Mouse (Mus musculus) midbrain, embryonic 16.5 days (tissue): ENCODE measurements around the gene Igdcc3. TPM values are rescaled to one million over a fixed set of nuclear protein-coding genes. Genes with fewer than 3 reads are reported as not detected.

ENCODE experiments used
- ATAC-seq: fragments of 200-750 bp; cut with Nextera tagmentation; 2 replicates; pipeline ENCODE4 v1.8.0; 2017; ENCODE audit warnings: moderate TSS enrichment
- H3K27ac ChIP-seq: fragments of 300-500 bp; sonication (generic); 2 replicates; pipeline ENCODE4 v1.5.1; 2014; ENCODE audit warnings: mild to moderate bottlenecking, low read length, mixed read lengths
- H3K27me3 ChIP-seq: fragments of 300-500 bp; sonication (generic); 2 replicates; pipeline ENCODE4 v1.6.1; 2014; ENCODE audit warnings: low read depth, low read length, mixed read lengths; ENCODE audit not compliant: control insufficient read depth, insufficient read depth
- H3K36me3 ChIP-seq: fragments of 300-500 bp; sonication (generic); 2 replicates; pipeline ENCODE4 v1.6.1; 2014; ENCODE audit warnings: mild to moderate bottlenecking, low read length, moderate library complexity, mixed read lengths; ENCODE audit not compliant: control insufficient read depth, insufficient read depth
- H3K4me1 ChIP-seq: fragments of 300-500 bp; sonication (generic); 2 replicates; pipeline ENCODE4 v1.6.1; 2014; ENCODE audit warnings: mild to moderate bottlenecking, low read length, mixed read lengths; ENCODE audit not compliant: control insufficient read depth, insufficient read depth
- H3K4me2 ChIP-seq: fragments of 300-500 bp; sonication (generic); 2 replicates; pipeline ENCODE4 v1.6.1; 2014; ENCODE audit warnings: mild to moderate bottlenecking, low read length, mixed read lengths
- H3K4me3 ChIP-seq: fragments of 300-500 bp; sonication (generic); 2 replicates; pipeline ENCODE4 v1.5.1; 2014; ENCODE audit warnings: low read depth, mild to moderate bottlenecking, low read length, moderate library complexity, mixed read lengths
- H3K9ac ChIP-seq: fragments of 300-500 bp; sonication (generic); 2 replicates; pipeline ENCODE4 v1.6.1; 2014; ENCODE audit warnings: low read depth, low read length, mixed read lengths
- H3K9me3 ChIP-seq: fragments of 300-500 bp; sonication (generic); replicated peaks from 2 replicates; pipeline ENCODE4 v1.6.1; 2014; ENCODE audit warnings: mild to moderate bottlenecking, low read length, mixed read lengths; ENCODE audit not compliant: control insufficient read depth, poor library complexity, severe bottlenecking
- WGBS: fragments of 180-500 bp; shearing (Covaris S2); extraction: QIAGEN DNeasy Blood & Tissue Kit; methylation state at CpG from one replicate; pipeline ENCODE4 v1.1.7; 2014; 5-methylcytosine and 5-hydroxymethylcytosine counted together
- polyA plus RNA-seq: library from polyadenylated mRNA; unstranded; fragments of >200 nt; fragmentation: Nextera tagmentation; extraction: Ambion mirVana; gene quantifications from 2 replicates; pipeline ENCODE4 v1.2.1, GENCODE M21; 2015

Gene Igdcc3
- polyA plus RNA-seq, 1 experiment from 2014 or later: 8.7 TPM

DNA sequence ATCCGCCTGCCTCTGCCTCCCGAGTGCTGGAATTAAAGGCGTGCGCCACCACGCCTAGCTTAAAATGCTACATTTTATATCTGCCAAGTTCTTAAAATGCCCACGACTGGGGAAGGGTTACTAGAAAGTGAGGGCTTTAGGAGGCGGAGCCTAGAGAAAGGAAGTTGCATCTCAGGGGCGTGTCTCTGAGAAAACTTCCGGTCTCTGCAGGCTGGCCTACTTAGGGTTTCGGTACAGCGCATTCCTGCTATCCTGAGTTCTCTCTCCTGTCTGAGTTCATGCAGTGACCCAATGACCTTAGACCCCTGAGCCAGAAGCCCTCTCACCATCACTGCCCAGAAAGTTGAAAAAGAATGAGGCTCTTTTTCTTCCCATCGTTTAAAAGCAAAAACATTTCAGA, 52.2 kb downstream of the Igdcc3 start:
- Histone ChIP-seq H3K4me3 (no peak overlapping the region), H3K4me1 (peaks cover 17% of the 10 kb centered on the region), H3K9me3 (no peaks in the 10 kb centered on the region), H3K36me3 (no peaks in the 10 kb centered on the region), H3K27ac (no peak overlapping the region; the same call in 1 of the 2 replicates), H3K4me2 (no peak overlapping the region), H3K9ac (no peak overlapping the region), H3K27me3 (no peaks in the 10 kb centered on the region)
- WGBS: 69% methylated on average over 12 of the region's 12 CpGs
- ATAC-seq: no peak

DNA sequence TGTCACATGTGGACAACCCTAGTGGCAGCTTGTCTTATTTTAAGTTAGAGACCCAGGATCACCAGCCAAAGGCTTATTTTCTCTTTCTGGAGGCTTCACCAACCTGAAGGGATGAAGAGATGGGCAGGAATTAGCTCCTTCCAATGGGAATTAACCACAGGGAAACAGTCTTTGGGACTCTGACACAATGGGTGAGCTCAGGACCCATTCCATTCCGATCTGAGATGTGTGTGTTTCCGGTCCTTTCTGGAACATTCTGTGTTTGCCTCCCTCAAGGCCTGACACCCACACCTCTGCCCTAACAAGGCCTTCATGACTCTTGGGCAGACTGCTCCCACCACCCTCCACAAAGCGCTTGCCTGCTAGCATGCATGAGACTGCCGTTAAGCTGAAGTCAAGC, 54.1 kb downstream of the Igdcc3 start, which contains the start of gene Parp16:
Parp16 (plus strand) TSS at position 301 of the 400 bp plus-strand sequence.
- H3K4me2 ChIP-seq: no peak within 1 kb of the TSS; the same call in 1 of the 2 replicates
- H3K27me3 ChIP-seq: no peaks in the 10 kb centered on the region
- no peaks in the 10 kb centered on the region for H3K36me3 ChIP-seq
- peak within 1 kb of the TSS; percentile 63; the same call in 1 of the 2 replicates for H3K9ac ChIP-seq
- 79% methylated on average over 4 of the region's 4 CpGs for WGBS
- no peak for ATAC-seq
- H3K27ac ChIP-seq: peak within 1 kb of the TSS; percentile 75
- peaks cover 17% of the 10 kb centered on the region for H3K4me1 ChIP-seq
- no peak within 1 kb of the TSS for H3K4me3 ChIP-seq
- H3K9me3 ChIP-seq: no peaks in the 10 kb centered on the region

- Histone ChIP-seq H3K4me1 (peaks cover 19% of the 10 kb centered on the region), H3K36me3 (no peaks in the 10 kb centered on the region), H3K9ac (peak overlapping the region; percentile 46; the same call in 1 of the 2 replicates), H3K4me3 (no peak overlapping the region), H3K27me3 (no peaks in the 10 kb centered on the region), H3K9me3 (no peaks in the 10 kb centered on the region), H3K27ac (peak overlapping the region; percentile 75), H3K4me2 (no peak overlapping the region)
- ATAC-seq: peak; percentile 15; the same call in 1 of the 2 replicates
- 36% methylated on average over 8 of the region's 8 CpGs for WGBS
Observed at GRCm38 (mm10) chr9:65195621-65195981, 54.6 kb downstream of the Igdcc3 start.

DNA sequence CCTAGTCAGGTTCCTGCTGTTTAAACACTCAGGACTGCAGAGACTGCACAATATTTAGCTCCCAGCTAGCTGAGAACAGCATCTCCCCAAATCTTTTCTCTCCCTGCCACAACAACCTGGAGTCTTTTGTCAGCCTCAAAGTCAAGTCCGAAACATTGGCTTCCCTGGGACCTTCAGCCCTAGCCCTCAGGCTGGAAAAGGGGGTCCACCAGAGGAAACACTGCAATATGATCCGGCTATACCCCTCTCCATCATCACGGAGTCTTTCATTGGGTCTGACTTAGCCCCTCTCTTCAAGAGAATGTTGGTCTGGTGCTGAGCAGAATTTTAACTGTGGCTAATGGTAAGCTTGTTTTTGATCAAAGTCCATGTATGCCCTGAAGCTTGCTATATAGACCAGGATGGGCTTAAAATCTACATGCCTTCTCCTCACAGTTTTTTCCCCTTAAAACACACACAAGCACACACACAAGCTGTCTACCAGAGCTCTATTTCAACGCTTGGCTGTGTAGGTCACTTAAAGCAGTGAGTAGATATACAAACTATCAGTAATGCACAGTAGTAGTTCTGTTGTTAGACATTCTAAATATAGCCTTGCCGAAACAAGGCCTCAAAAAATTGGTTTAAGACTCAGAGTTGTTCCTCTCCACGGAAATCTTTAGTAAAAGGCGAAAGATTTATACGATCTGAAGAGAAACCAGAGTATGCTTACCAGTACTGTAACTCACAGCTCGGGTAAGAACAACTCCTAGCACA, 55.2 kb downstream of the Igdcc3 start:
- peak overlapping the region; percentile 63; the same call in 1 of the 2 replicates for H3K9ac ChIP-seq
- peak overlapping the region; percentile 18; the same call in 1 of the 2 replicates for H3K4me3 ChIP-seq
- H3K27me3 ChIP-seq: no peaks in the 10 kb centered on the region
- ATAC-seq: peak; percentile 79
- H3K36me3 ChIP-seq: no peaks in the 10 kb centered on the region
- H3K4me1 ChIP-seq: peaks cover 20% of the 10 kb centered on the region
- H3K4me2 ChIP-seq: peak overlapping the region; percentile 43
- H3K9me3 ChIP-seq: no peaks in the 10 kb centered on the region
- 8% methylated on average over 9 of the region's 9 CpGs for WGBS
- H3K27ac ChIP-seq: peak overlapping the region; percentile 75

GRCm38 (mm10) chr9:65196738-65197569, 56.0 kb downstream of the Igdcc3 start:
- Histone ChIP-seq H3K4me3 (peak overlapping the region; percentile 18), H3K27ac (peak overlapping the region; percentile 75), H3K27me3 (no peaks in the 10 kb centered on the region), H3K9me3 (no peaks in the 10 kb centered on the region), H3K9ac (peak overlapping the region; percentile 38; the same call in 1 of the 2 replicates), H3K36me3 (no peaks in the 10 kb centered on the region), H3K4me1 (peaks cover 16% of the 10 kb centered on the region), H3K4me2 (peak overlapping the region; percentile 43)
- peak; percentile 77 for ATAC-seq
- 19% methylated on average over 26 of the region's 26 CpGs for WGBS

- Histone ChIP-seq H3K4me1 (peaks cover 16% of the 10 kb centered on the region), H3K27ac (no peak overlapping the region), H3K9me3 (no peaks in the 10 kb centered on the region), H3K4me2 (no peak overlapping the region), H3K9ac (no peak overlapping the region), H3K4me3 (no peak overlapping the region), H3K27me3 (no peaks in the 10 kb centered on the region), H3K36me3 (no peaks in the 10 kb centered on the region)
- ATAC-seq: no peak
- 89% methylated on average over 6 of the region's 6 CpGs for WGBS
Observed at GRCm38 (mm10) chr9:65197826-65198225, 56.8 kb downstream of the Igdcc3 start.

DNA sequence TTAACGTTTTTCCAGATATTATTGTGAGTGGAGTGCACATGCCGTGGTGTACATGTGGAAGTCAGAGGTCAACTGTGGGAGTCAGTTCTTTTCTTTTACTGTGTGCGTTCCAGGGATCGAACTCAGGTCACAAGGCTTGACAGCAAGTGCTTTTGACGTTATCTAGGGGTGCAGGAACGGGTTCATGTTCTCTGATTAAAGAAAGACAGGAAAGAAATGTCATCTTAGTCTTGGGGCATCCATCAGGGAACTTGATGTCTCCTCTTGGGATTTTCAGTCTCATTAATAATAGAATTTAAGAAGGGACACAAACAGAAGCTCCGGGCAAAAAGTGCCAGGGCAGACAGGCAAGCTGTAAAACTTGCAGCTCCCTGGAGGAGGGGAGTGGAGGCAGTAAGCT, 58.7 kb downstream of the Igdcc3 start:
- no peak overlapping the region for H3K9ac ChIP-seq
- no peaks in the 10 kb centered on the region for H3K27me3 ChIP-seq
- no peaks in the 10 kb centered on the region for H3K36me3 ChIP-seq
- no peak for ATAC-seq
- H3K4me2 ChIP-seq: no peak overlapping the region
- no peaks in the 10 kb centered on the region for H3K9me3 ChIP-seq
- peaks cover 16% of the 10 kb centered on the region for H3K4me1 ChIP-seq
- H3K27ac ChIP-seq: peak overlapping the region; percentile 13; the same call in 1 of the 2 replicates
- WGBS: 61% methylated on average over 7 of the region's 7 CpGs
- no peak overlapping the region for H3K4me3 ChIP-seq

DNA sequence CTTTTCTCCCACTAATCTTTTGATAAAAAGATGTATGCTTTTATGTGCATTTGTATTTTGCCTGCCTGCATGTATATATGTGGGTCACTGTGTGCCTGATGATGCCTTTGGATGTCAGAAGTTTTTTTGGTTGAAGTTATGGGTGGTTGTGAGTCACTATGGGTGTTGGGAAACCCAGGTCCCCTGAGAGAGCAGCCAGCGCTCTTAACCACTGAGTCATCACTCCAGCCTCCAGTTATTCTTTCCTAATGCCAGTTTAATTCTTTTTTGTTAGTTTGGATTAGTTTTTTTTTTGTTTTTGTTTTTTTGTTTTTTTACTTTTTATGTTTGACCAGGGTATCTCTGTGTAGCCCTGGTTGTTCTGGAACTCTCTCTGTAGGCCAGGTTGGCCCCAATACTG, 59.6 kb downstream of the Igdcc3 start:
- no peak for ATAC-seq
- Histone ChIP-seq H3K9ac (0 out of 2 replicates have a peak overlapping the region, but pooled peaks have one; percentile 21), H3K4me1 (peaks cover 14% of the 10 kb centered on the region), H3K27ac (no peak overlapping the region), H3K27me3 (no peaks in the 10 kb centered on the region), H3K9me3 (no peaks in the 10 kb centered on the region), H3K36me3 (no peaks in the 10 kb centered on the region), H3K4me3 (no peak overlapping the region), H3K4me2 (no peak overlapping the region)
- WGBS: 67% methylated on average over 1 of the region's 1 CpGs

DNA sequence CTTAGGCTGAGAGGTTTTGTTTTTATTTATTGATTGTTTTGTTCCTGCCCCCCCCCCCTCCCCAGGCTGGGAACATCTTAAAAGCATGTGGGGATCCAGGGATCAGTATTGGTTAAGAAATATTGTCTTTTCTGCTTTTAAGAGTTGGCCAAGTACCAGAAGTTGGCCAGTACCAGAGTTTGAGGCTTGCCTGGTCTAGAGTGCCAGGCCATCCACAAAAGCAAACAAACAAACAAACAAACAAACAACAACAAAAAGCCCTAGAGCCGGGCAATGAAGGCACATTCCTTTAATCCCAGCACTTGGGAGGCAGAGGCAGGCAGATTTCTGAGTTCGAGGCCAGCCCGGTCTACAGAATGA, 60.0 kb downstream of the Igdcc3 start:
- Histone ChIP-seq H3K9me3 (no peaks in the 10 kb centered on the region), H3K27me3 (no peaks in the 10 kb centered on the region), H3K4me2 (no peak overlapping the region), H3K27ac (peak overlapping the region; percentile 87), H3K36me3 (no peaks in the 10 kb centered on the region), H3K9ac (no peak overlapping the region), H3K4me3 (no peak overlapping the region), H3K4me1 (peaks cover 10% of the 10 kb centered on the region)
- no peak for ATAC-seq
- 46% methylated on average over 3 of the region's 3 CpGs for WGBS
